Mouse (Mus musculus) erythroblast, embryonic 14.5 days (primary cell): ENCODE measurements around the gene Cdkl2. TPM values are rescaled to one million over a fixed set of nuclear protein-coding genes. Genes with fewer than 3 reads are reported as not detected.
A peak's percentile ranks its signal among the peaks of the same experiment; 100 is the strongest.

ENCODE experiments used
- H3K27me3 ChIP-seq: 2 replicates; pipeline ENCODE4 v1.6.1; 2012; ENCODE audit warnings: inconsistent platforms; ENCODE audit not compliant: control insufficient read depth
- H3K36me3 ChIP-seq: 2 replicates; pipeline ENCODE4 v1.6.1; 2012; ENCODE audit warnings: mild to moderate bottlenecking, inconsistent platforms; ENCODE audit not compliant: control insufficient read depth
- H3K4me1 ChIP-seq: 2 replicates; pipeline ENCODE4 v1.6.1; 2012; ENCODE audit warnings: inconsistent platforms; ENCODE audit not compliant: control insufficient read depth
- H3K4me3 ChIP-seq: replicated peaks from 2 replicates; pipeline ENCODE3; 2012; ENCODE audit warnings: moderate library complexity, mild to moderate bottlenecking, inconsistent platforms
- H3K9me3 ChIP-seq: 2 replicates; pipeline ENCODE4 v1.6.1; 2012; ENCODE audit warnings: low read length, inconsistent platforms, mixed read lengths; ENCODE audit not compliant: control insufficient read depth
- GATA1 ChIP-seq: IDR thresholded peaks from 2 replicates; pipeline ENCODE4 v1.6.1; 2012; ENCODE audit warnings: low read length, inconsistent platforms, mixed read lengths
- TAL1 ChIP-seq: IDR thresholded peaks from 3 replicates; pipeline ENCODE4 v1.6.1; 2012; ENCODE audit warnings: low read length, inconsistent platforms, mixed read lengths
- polyA plus RNA-seq: library from polyadenylated mRNA; stranded (reverse); fragments of >175 nt; gene quantifications from 2 replicates; pipeline ENCODE4 v1.2.3, GENCODE M21; 2012

The Cdkl2 gene
- 0.02 TPM in 1 of 2 replicates, not detected in the other for polyA plus RNA-seq

- TF ChIP-seq GATA1 (no peak), TAL1 (no peak)
- H3K4me1 ChIP-seq: peaks cover 14% of the 10 kb centered on the region
- no peaks in the 10 kb centered on the region for H3K9me3 ChIP-seq
- no peaks in the 10 kb centered on the region for H3K36me3 ChIP-seq
- H3K27me3 ChIP-seq: peaks cover 52% of the 10 kb centered on the region
- peak within 1 kb of the TSS; percentile 76 for H3K4me3 ChIP-seq
Measured at GRCm38 (mm10) chr5:92043783-92044182, at the start of gene Cdkl2. Cdkl2 (minus strand) TSS chr5:92043883.

GRCm38 (mm10) chr5:92087469-92087868 is 43.8 kb upstream of the Cdkl2 start:
- Histone ChIP-seq H3K36me3 (no peaks in the 10 kb centered on the region), H3K9me3 (no peaks in the 10 kb centered on the region), H3K4me1 (peaks cover 24% of the 10 kb centered on the region), H3K4me3 (no peak overlapping the region), H3K27me3 (no peaks in the 10 kb centered on the region)
- TF ChIP-seq TAL1 (no peak), GATA1 (no peak)

GRCm38 (mm10) chr5:92085821-92086550 is 42.3 kb upstream of the Cdkl2 start:
- Histone ChIP-seq H3K4me3 (no peak overlapping the region), H3K4me1 (peaks cover 39% of the 10 kb centered on the region), H3K27me3 (no peaks in the 10 kb centered on the region), H3K9me3 (no peaks in the 10 kb centered on the region), H3K36me3 (no peaks in the 10 kb centered on the region)
- TF ChIP-seq TAL1 (no peak), GATA1 (no peak)

- H3K9me3 ChIP-seq: no peaks in the 10 kb centered on the region
- no peaks in the 10 kb centered on the region for H3K36me3 ChIP-seq
- no peaks in the 10 kb centered on the region for H3K27me3 ChIP-seq
- H3K4me3 ChIP-seq: no peak overlapping the region
- TF ChIP-seq GATA1 (no peak), TAL1 (no peak)
- H3K4me1 ChIP-seq: peaks cover 46% of the 10 kb centered on the region
Measured at GRCm38 (mm10) chr5:92085246-92085645, 41.6 kb upstream of the Cdkl2 start.

GRCm38 (mm10) chr5:92083417-92084038 is 39.8 kb upstream of the Cdkl2 start, which contains the start of gene G3bp2:
G3bp2 (minus strand) TSS chr5:92083719.
- Histone ChIP-seq H3K4me1 (peaks cover 59% of the 10 kb centered on the region), H3K36me3 (no peaks in the 10 kb centered on the region; the same call in 1 of the 2 replicates), H3K27me3 (no peaks in the 10 kb centered on the region), H3K9me3 (no peaks in the 10 kb centered on the region), H3K4me3 (peak within 1 kb of the TSS; percentile 87)
- no peak for TF ChIP-seq GATA1
- TF ChIP-seq TAL1: no peak

- Histone ChIP-seq H3K4me1 (peaks cover 59% of the 10 kb centered on the region), H3K4me3 (peak overlapping the region; percentile 87), H3K9me3 (no peaks in the 10 kb centered on the region), H3K27me3 (no peaks in the 10 kb centered on the region), H3K36me3 (no peaks in the 10 kb centered on the region; the same call in 1 of the 2 replicates)
- TF ChIP-seq TAL1 (no peak), GATA1 (no peak)
Measured at GRCm38 (mm10) chr5:92082821-92083401, 39.2 kb upstream of the Cdkl2 start.

- H3K4me1 ChIP-seq: peaks cover 61% of the 10 kb centered on the region
- TF ChIP-seq TAL1 (no peak), GATA1 (no peak)
- no peak overlapping the region for H3K4me3 ChIP-seq
Measured at GRCm38 (mm10) chr5:92081326-92081725, 37.6 kb upstream of the Cdkl2 start.

GRCm38 (mm10) chr5:92080400-92080799 is 36.7 kb upstream of the Cdkl2 start:
- Histone ChIP-seq H3K4me3 (no peak overlapping the region), H3K9me3 (no peaks in the 10 kb centered on the region), H3K36me3 (no peaks in the 10 kb centered on the region; the same call in 1 of the 2 replicates), H3K27me3 (no peaks in the 10 kb centered on the region), H3K4me1 (peaks cover 64% of the 10 kb centered on the region)
- no peak for TF ChIP-seq GATA1
- TF ChIP-seq TAL1: no peak

More at GRCm38 (mm10) chr5:92081326-92081725, 37.6 kb upstream of the Cdkl2 start:
- Histone ChIP-seq H3K36me3 (no peaks in the 10 kb centered on the region; the same call in 1 of the 2 replicates), H3K9me3 (no peaks in the 10 kb centered on the region), H3K27me3 (no peaks in the 10 kb centered on the region)

- peaks cover 68% of the 10 kb centered on the region for H3K4me1 ChIP-seq
- H3K27me3 ChIP-seq: no peaks in the 10 kb centered on the region
- no peaks in the 10 kb centered on the region for H3K9me3 ChIP-seq
- no peaks in the 10 kb centered on the region; the same call in 1 of the 2 replicates for H3K36me3 ChIP-seq
- TF ChIP-seq GATA1 (no peak), TAL1 (no peak)
- no peak overlapping the region for H3K4me3 ChIP-seq
Measured at GRCm38 (mm10) chr5:92079304-92079703, 35.6 kb upstream of the Cdkl2 start.
